Mouse (Mus musculus) forebrain, embryonic 11.5 days (tissue): ENCODE results near the gene Dbf4. TPM values are rescaled to one million over a fixed set of nuclear protein-coding genes. Genes with fewer than 3 reads are reported as not detected.

Experiments used
- ATAC-seq: fragments of 200-750 bp; cut with Nextera tagmentation; replicated peaks from 2 replicates; pipeline ENCODE4 v1.8.0; 2017; ENCODE audit warnings: moderate TSS enrichment; ENCODE audit not compliant: low FRiP score
- DNase-seq: peaks from one replicate; pipeline ENCODE4 v3.0.0-alpha.2; 2017; ENCODE audit warnings: low spot score
- H3K27ac ChIP-seq: fragments of 300-500 bp; sonication (generic); 2 replicates; pipeline ENCODE4 v1.5.1; 2014; ENCODE audit warnings: low read depth, low read length
- H3K27me3 ChIP-seq: fragments of 300-500 bp; sonication (generic); 2 replicates; pipeline ENCODE4 v1.6.1; 2014; ENCODE audit warnings: mild to moderate bottlenecking, low read length, mixed read lengths; ENCODE audit not compliant: control insufficient read depth, insufficient read depth
- H3K36me3 ChIP-seq: fragments of 300-500 bp; sonication (generic); 2 replicates; pipeline ENCODE4 v1.6.1; 2014; ENCODE audit warnings: mild to moderate bottlenecking, low read length, moderate library complexity, mixed read lengths; ENCODE audit not compliant: control insufficient read depth, insufficient read depth
- H3K4me1 ChIP-seq: fragments of 300-500 bp; sonication (generic); replicated peaks from 2 replicates; pipeline ENCODE4 v1.6.1; 2014; ENCODE audit warnings: low read length, mixed read lengths; ENCODE audit not compliant: control insufficient read depth, insufficient read depth
- H3K4me2 ChIP-seq: fragments of 300-500 bp; sonication (generic); 2 replicates; pipeline ENCODE4 v1.6.1; 2014; ENCODE audit warnings: low read depth, mild to moderate bottlenecking, low read length, moderate library complexity, mixed read lengths; ENCODE audit not compliant: severe bottlenecking
- H3K4me3 ChIP-seq: fragments of 300-500 bp; sonication (generic); 2 replicates; pipeline ENCODE4 v1.5.1; 2014; ENCODE audit warnings: low read depth, low read length
- H3K9ac ChIP-seq: fragments of 300-500 bp; sonication (generic); 2 replicates; pipeline ENCODE4 v1.6.1; 2014; ENCODE audit warnings: low read length
- H3K9me3 ChIP-seq: fragments of 300-500 bp; sonication (generic); 2 replicates; pipeline ENCODE4 v1.6.1; 2016; ENCODE audit warnings: low read length, mixed read lengths; ENCODE audit not compliant: control insufficient read depth
- WGBS: fragments of 180-500 bp; shearing (Covaris S2); extraction: QIAGEN DNeasy Blood & Tissue Kit; methylation state at CpG from one replicate; pipeline ENCODE4 v1.1.7; 2014; 5-methylcytosine and 5-hydroxymethylcytosine counted together
- polyA plus RNA-seq: library from polyadenylated mRNA; unstranded; fragments of >200 nt; fragmentation: Nextera tagmentation; extraction: Ambion mirVana; gene quantifications from 2 replicates; pipeline ENCODE4 v1.2.1, GENCODE M21; 2014

Dbf4 gene
- polyA plus RNA-seq, 1 experiment from 2014 or later, result 92.6 TPM

DNA sequence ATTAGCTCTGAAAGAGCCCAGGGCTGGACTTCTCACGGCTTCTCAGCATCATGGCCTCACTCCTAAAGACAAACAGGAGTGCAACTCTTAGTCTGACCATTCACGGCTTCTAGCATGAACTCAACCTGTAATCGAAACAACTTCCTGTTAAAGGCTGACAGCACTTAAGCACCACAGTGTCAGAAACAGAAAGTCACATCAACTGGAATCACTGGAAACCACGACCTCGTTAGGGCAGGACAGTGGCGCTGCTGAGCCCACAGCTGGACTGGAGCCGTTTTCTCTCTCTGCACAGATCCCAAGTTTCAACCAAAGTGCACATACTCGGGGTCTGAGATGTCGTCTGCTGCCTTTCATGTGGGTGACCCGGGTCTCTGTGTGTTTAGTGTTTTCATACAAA lies 73.0 kb downstream of the Dbf4 start:
- no peak overlapping the region for H3K9ac ChIP-seq
- no peak overlapping the region for H3K4me3 ChIP-seq
- no peaks in the 10 kb centered on the region for H3K36me3 ChIP-seq
- H3K9me3 ChIP-seq, result no peaks in the 10 kb centered on the region
- H3K27ac ChIP-seq, result no peak overlapping the region
- DNase-seq (no peak), ATAC-seq (no peak)
- H3K4me2 ChIP-seq, result no peak overlapping the region
- no peaks in the 10 kb centered on the region for H3K4me1 ChIP-seq
- H3K27me3 ChIP-seq, result no peaks in the 10 kb centered on the region
- WGBS, result 79% methylated on average over 10 of the region's 10 CpGs

Other genes with a start within 250 kb of the Dbf4 start
- gene Adam22, start 54.6 kb downstream of the Dbf4 start, polyA plus RNA-seq, result 15.5 and 16.3 TPM in 2 replicates
- gene Slc25a40, start 134 bp upstream of the Dbf4 start, polyA plus RNA-seq, result 10.8 and 11.9 TPM in 2 replicates
- gene Rundc3b, start 200.2 kb upstream of the Dbf4 start, polyA plus RNA-seq, result 11.1 and 11.4 TPM in 2 replicates
- gene Abcb1a, start 237.4 kb upstream of the Dbf4 start, polyA plus RNA-seq, result 0.29 and 0.68 TPM in 2 replicates